Mouse (Mus musculus): ENCODE measurements around the gene Borcs7.

DNA sequence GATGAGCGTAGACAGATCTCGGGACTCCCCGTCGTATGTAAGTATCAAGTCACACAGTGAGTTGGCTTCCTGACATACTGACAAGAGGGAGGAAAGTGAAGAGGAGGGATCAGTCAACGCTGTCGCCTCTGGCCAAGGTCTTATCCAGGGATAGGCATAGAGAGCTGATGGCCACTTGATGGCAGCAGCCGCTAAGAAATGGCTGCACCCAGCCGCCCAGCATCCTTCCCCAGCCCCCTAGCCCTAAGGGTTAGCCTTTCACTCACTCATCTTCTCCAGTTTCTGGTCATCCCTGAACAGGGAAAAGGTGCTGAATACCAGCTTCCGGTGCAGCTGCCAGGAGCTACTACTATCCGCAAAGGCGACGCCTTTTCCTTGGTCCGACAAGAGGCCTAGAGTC is 19.0 kb upstream of the Borcs7 start:
- TF ChIP-seq CTCF (IDR thresholded peaks at IDR 0.05; ENCODE audit: control insufficient read depth, insufficient read depth, insufficient read length) (peak; percentile 91), USF1 (IDR thresholded peaks at IDR 0.05; ENCODE audit: low read depth) (no peak), CEBPB (IDR thresholded peaks at IDR 0.05; ENCODE audit: low read depth) (no peak)

Measured in C2C12 (cell line).